Mouse (Mus musculus) layer of hippocampus, adult 6 months (tissue): ENCODE results near the gene Selenop. TPM values are rescaled to one million over a fixed set of nuclear protein-coding genes. Genes with fewer than 3 reads are reported as not detected.

ENCODE experiments used
- long read RNA-seq, 2 experiments: library from polyadenylated mRNA; unstranded; transcript quantifications; one replicate each; pipeline ENCODE4 v2.0.0; 2019 to 2020
- polyA plus RNA-seq: library from polyadenylated mRNA; unstranded; fragments of <200 nt; fragmentation: Nextera tagmentation; gene quantifications from 2 replicates; pipeline ENCODE4 v1.2.3, GENCODE M21; 2021

Gene Selenop
- polyA plus RNA-seq = 331 and 400 TPM in 2 replicates
- long read RNA-seq, experiment 1, transcript Selenop-203 (5 exons, 2,085 nt) = major isoform, 680 of 747 reads
- long read RNA-seq, experiment 1, transcript Selenop-201 (5 exons, 2,013 nt) = minor isoform, 8 of 747 reads
- long read RNA-seq, experiment 1, partial matches to known transcripts = 49 of 747 reads
- long read RNA-seq, experiment 1, other reads (novel, unspliced or antisense) = 10 of 747 reads
- long read RNA-seq, experiment 2, transcript Selenop-203 (5 exons, 2,085 nt) = major isoform, 1,834 of 1,920 reads
- long read RNA-seq, experiment 2, transcript Selenop-201 (5 exons, 2,013 nt) = minor isoform, 16 of 1,920 reads
- long read RNA-seq, experiment 2, partial matches to known transcripts = 35 of 1,920 reads
- long read RNA-seq, experiment 2, other reads (novel, unspliced or antisense) = 35 of 1,920 reads

DNA sequence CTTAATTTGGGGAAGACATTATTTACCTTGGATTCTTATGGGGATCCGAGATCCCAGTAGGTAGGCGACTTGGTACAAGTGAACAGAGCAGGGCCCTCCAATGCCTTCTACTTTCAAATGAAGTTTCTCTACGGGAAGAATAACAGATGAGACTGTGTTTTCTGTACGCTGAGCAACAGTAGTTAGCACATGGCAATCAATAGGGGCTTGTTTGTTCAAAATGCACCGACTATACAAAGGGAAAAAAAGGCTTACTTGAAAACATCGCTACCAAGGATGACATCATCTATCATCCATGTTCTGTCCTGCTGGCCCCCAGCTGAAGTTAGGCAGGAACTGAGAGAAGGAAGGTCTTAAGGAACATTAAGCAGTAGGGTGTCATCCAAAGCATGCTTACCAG, at the start of gene Selenop:
Selenop (plus strand) TSS at position 301 of the 400 bp plus-strand sequence.

GRCm38 (mm10) chr15:3303426-3303825, 35.1 kb downstream of the Selenop start, which contains the start of gene Ccdc152:
Gene Ccdc152 (minus strand): TSS chr15:3303526.

Other genes starting within 250 kb of the Selenop start
- gene Ccdc152, start 35.0 kb downstream of the Selenop start, polyA plus RNA-seq = 0.78 and 0.90 TPM in 2 replicates